Mouse (Mus musculus) hindbrain, embryonic 14.5 days (tissue): ENCODE measurements around the gene 2510002D24Rik. TPM values are rescaled to one million over a fixed set of nuclear protein-coding genes. Genes with fewer than 3 reads are reported as not detected.
A peak's percentile ranks its signal among the peaks of the same experiment; 100 is the strongest.

Source experiments
- ATAC-seq: fragments of 200-750 bp; cut with Nextera tagmentation; 2 replicates; pipeline ENCODE4 v1.8.0; 2017; ENCODE audit warnings: moderate number of reproducible peaks, mild to moderate bottlenecking, moderate TSS enrichment, moderate library complexity; ENCODE audit not compliant: low FRiP score
- DNase-seq: peaks from one replicate; pipeline ENCODE4 v3.0.0-alpha.2; 2015; ENCODE audit warnings: low spot score
- H3K27ac ChIP-seq: fragments of 300-500 bp; sonication (generic); 2 replicates; pipeline ENCODE4 v1.5.1; 2014; ENCODE audit warnings: mild to moderate bottlenecking, moderate library complexity
- H3K27me3 ChIP-seq: fragments of 300-500 bp; sonication (generic); 2 replicates; pipeline ENCODE4 v1.6.1; 2014; ENCODE audit warnings: mild to moderate bottlenecking, low read length, mixed read lengths; ENCODE audit not compliant: control insufficient read depth, insufficient read depth
- H3K36me3 ChIP-seq: fragments of 300-500 bp; sonication (generic); replicated peaks from 2 replicates; pipeline ENCODE4 v1.6.1; 2014; ENCODE audit not compliant: control insufficient read depth, insufficient read depth
- H3K4me1 ChIP-seq: fragments of 300-500 bp; sonication (generic); replicated peaks from 2 replicates; pipeline ENCODE4 v1.6.1; 2014; ENCODE audit warnings: antibody characterized with exemption, low read length, mixed read lengths; ENCODE audit not compliant: control insufficient read depth, insufficient read depth
- H3K4me2 ChIP-seq: fragments of 300-500 bp; sonication (generic); replicated peaks from 2 replicates; pipeline ENCODE4 v1.6.1; 2014; ENCODE audit warnings: mild to moderate bottlenecking, moderate library complexity
- H3K4me3 ChIP-seq: fragments of 300-500 bp; sonication (generic); replicated peaks from 2 replicates; pipeline ENCODE4 v1.5.1; 2014; ENCODE audit warnings: mild to moderate bottlenecking, low read length
- H3K9ac ChIP-seq: fragments of 300-500 bp; sonication (generic); 2 replicates; pipeline ENCODE4 v1.6.1; 2014
- H3K9me3 ChIP-seq: fragments of 300-500 bp; sonication (generic); 2 replicates; pipeline ENCODE4 v1.6.1; 2016; ENCODE audit warnings: low read length; ENCODE audit not compliant: control insufficient read depth
- WGBS: fragments of 180-500 bp; shearing (Covaris S2); extraction: QIAGEN DNeasy Blood & Tissue Kit; methylation state at CpG from one replicate; pipeline ENCODE4 v1.1.7; 2014; 5-methylcytosine and 5-hydroxymethylcytosine counted together
- polyA plus RNA-seq: library from polyadenylated mRNA; unstranded; fragments of >200 nt; fragmentation: Nextera tagmentation; extraction: Ambion mirVana; gene quantifications from 2 replicates; pipeline ENCODE4 v1.2.1, GENCODE M21; 2014

Gene 2510002D24Rik
- polyA plus RNA-seq, 1 experiment from 2014 or later: 31.7 TPM

DNA sequence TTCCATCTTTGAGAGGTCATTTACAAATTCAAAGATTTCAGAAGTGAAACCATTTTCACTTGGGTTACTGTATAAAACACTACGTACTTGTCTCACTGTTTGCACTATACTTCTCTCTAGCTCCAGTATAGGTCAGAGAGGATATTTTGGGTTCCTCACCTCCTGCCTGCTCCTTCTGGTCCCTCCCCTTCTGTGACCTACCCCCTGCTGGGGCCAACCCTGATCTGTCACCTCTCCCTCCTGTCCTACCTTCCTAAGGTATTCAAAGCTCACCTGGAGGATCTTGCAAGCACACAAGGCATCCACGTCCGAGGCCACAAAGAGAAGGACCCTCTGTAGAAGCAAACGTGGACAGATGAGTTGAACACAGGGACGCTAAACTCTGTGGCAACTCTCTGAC, 25.3 kb upstream of the 2510002D24Rik start:
- whole genome bisulfite sequencing: 8% methylated on average over 5 of the region's 5 CpGs
- no peaks in the 10 kb centered on the region for H3K27me3 ChIP-seq
- H3K4me3 ChIP-seq: peak overlapping the region; percentile 56
- H3K4me1 ChIP-seq: peaks cover 10% of the 10 kb centered on the region
- H3K9me3 ChIP-seq: no peaks in the 10 kb centered on the region
- DNase-seq: no peak
- H3K9ac ChIP-seq: peak overlapping the region; percentile 43
- H3K4me2 ChIP-seq: peak overlapping the region; percentile 69
- ATAC-seq: no peak
- H3K27ac ChIP-seq: no peak overlapping the region
- H3K36me3 ChIP-seq: peaks cover 19% of the 10 kb centered on the region

DNA sequence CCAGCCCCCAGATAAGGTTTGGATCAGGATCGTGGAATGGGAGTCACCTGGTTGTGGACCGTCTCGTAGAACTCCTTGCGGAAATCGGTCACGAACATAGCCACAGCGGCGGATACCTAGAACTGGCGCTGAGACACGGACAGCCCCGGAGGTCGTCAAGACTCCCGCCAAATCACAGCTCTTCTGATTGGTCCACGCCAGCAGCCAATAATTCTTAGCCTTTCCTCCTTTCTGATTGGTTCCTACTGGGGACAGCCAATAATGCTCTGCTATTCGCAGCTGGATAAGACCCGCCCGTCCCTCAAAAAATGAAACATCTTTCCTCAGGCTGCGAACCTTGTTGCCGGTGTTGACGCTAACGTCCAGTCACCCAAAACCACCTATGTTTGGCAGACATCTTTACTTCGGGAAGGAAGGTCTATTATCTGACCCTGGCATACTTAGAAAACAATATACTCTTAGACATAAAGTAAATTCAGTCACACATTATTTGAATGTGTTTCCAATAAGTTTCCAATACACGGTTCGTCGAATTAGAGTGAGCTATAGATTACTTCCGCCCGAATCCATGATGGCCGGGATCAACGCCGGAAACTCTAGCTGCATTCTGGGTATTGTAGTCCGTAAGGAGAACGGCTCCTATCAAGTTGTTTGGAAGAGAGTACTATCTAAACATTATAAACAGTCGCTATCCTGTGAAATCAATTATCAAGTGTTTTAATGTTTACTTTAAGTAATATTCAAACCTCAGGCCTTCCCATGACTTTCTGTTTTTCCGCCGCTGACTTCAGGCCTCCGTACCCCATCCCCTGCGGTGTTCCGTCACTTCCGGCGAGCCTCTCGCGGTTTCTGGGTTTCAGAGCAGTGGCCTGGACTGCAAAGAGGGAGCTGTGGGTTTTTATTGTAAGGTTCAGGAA, 24.7 kb upstream of the 2510002D24Rik start, which contains the start of the genes Ufd1 and Cdc45:
Gene Ufd1 (plus strand): TSS at position 312 of the 917 bp plus-strand sequence.
Gene Cdc45 (minus strand): TSS at position 520 of the 917 bp plus-strand sequence.
- peak; percentile 96 for ATAC-seq
- Histone ChIP-seq H3K9me3 (no peaks in the 10 kb centered on the region), H3K27me3 (no peaks in the 10 kb centered on the region), H3K36me3 (peaks cover 25% of the 10 kb centered on the region), H3K4me1 (peaks cover 10% of the 10 kb centered on the region), H3K9ac (peak within 1 kb of the TSS; percentile 66), H3K4me3 (peak within 1 kb of the TSS; percentile 56), H3K4me2 (peak within 1 kb of the TSS; percentile 69), H3K27ac (peak within 1 kb of the TSS; percentile 46)
- DNase-seq: peak; percentile 91
- under 1% methylated on average over 42 of the region's 42 CpGs for WGBS

DNA sequence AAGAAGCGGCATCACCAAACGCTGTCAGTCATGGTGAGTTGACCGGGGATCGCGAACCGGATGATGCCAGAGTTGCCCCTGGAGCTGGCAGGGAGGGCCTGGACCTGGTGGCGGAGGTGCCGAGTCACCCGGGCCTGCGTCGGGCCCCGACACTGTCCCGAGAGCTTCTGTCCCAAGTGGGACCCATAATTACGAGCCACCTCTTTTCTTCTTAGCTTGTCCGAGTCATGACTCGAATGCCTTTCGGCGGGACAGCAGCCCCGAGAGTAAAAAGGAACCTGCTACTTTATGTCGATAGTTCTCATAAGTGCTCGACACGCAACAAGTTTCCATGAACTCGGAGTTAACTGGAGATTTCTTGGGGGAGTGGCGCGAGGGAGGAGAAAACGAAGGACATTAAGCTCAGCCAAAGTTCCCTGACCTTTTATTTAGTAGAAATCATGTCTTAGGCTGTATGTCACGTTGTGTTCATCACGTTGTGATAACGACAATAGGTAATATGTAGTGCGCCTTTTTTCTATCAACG, 23.9 kb upstream of the 2510002D24Rik start:
- peak; percentile 69 for ATAC-seq
- Histone ChIP-seq H3K4me2 (peak overlapping the region; percentile 69), H3K9ac (peak overlapping the region; percentile 66), H3K36me3 (peaks cover 28% of the 10 kb centered on the region), H3K27me3 (no peaks in the 10 kb centered on the region), H3K4me3 (peak overlapping the region; percentile 56), H3K27ac (peak overlapping the region; percentile 46), H3K4me1 (peaks cover 10% of the 10 kb centered on the region), H3K9me3 (no peaks in the 10 kb centered on the region)
- peak; percentile 33 for DNase-seq
- 2% methylated on average over 31 of the region's 31 CpGs for WGBS

DNA sequence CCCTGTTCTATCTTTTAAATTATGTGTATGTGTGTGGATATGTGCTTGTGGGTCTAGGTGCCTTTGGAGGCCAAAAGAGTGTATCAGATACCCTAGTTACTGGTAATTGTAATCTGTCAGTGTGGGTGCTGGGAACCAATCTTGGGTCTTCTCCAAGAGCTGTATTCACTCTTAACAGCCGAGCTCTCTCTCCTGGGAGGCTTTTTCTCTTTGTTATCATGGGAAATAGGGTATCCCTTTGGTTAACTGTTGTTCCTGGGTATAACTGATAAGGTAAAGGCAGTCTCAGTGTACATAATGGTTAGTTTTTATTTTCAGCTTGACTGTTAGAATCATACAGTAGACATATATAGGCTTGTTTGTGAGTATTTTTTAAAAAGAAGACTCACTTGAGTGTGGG, 14.0 kb upstream of the 2510002D24Rik start:
- H3K36me3 ChIP-seq: peaks cover 97% of the 10 kb centered on the region
- 92% methylated on average over 1 of the region's 1 CpGs for WGBS
- H3K9me3 ChIP-seq: no peaks in the 10 kb centered on the region
- ATAC-seq: no peak
- no peak overlapping the region for H3K4me3 ChIP-seq
- no peak overlapping the region for H3K27ac ChIP-seq
- DNase-seq: no peak
- H3K4me2 ChIP-seq: no peak overlapping the region
- no peak overlapping the region for H3K9ac ChIP-seq
- H3K27me3 ChIP-seq: no peaks in the 10 kb centered on the region
- no peaks in the 10 kb centered on the region for H3K4me1 ChIP-seq

DNA sequence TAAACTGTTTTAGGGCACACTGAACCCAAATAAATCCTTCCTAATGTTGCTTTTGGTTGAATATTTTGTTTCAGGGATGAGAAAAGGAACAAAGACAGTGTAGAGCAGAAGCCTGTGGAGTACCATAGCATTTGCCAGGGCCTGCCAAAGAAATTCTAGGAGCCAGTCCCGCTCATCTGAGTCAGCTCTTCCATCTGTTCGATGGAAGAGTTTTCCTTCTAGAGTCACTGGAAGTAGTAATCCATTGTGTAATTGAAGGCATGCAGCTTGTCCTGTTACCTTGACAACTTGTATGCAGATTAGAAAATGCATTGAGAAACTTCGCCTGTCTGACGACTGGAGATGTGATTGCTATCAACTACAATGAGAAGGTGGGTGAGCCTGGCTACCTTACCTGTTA, 13.5 kb upstream of the 2510002D24Rik start:
- Histone ChIP-seq H3K4me1 (no peaks in the 10 kb centered on the region), H3K27me3 (no peaks in the 10 kb centered on the region), H3K9ac (no peak overlapping the region), H3K9me3 (no peaks in the 10 kb centered on the region), H3K27ac (no peak overlapping the region), H3K4me2 (no peak overlapping the region), H3K4me3 (no peak overlapping the region), H3K36me3 (peaks cover 97% of the 10 kb centered on the region)
- DNase-seq (no peak), ATAC-seq (no peak)
- WGBS: 58% methylated on average over 4 of the region's 4 CpGs

DNA sequence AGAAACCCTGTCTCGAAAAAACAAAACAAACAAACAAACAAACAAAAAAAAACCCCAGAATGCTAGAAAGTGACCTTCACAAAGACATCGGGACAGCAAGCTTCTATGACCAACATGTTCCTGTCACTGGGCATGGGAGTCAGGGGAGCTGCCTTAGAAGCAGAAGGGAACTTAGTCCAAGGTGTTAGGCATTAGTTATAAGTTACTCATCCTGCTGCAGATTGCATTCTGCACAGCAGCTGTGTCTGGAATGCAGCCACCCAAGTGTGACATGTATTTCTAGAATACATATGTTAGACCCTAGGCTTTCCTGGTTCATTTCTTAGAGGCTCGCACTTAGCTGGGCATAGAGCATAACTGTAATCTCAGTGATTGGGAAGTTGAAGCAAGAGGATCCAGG, 7.7 kb upstream of the 2510002D24Rik start:
- Histone ChIP-seq H3K9me3 (no peaks in the 10 kb centered on the region), H3K36me3 (peaks cover 99% of the 10 kb centered on the region), H3K27ac (no peak overlapping the region), H3K4me1 (no peaks in the 10 kb centered on the region), H3K9ac (no peak overlapping the region), H3K4me2 (no peak overlapping the region), H3K27me3 (no peaks in the 10 kb centered on the region), H3K4me3 (no peak overlapping the region)
- WGBS: 99% methylated on average over 3 of the region's 3 CpGs
- ATAC-seq: no peak
- DNase-seq: no peak

DNA sequence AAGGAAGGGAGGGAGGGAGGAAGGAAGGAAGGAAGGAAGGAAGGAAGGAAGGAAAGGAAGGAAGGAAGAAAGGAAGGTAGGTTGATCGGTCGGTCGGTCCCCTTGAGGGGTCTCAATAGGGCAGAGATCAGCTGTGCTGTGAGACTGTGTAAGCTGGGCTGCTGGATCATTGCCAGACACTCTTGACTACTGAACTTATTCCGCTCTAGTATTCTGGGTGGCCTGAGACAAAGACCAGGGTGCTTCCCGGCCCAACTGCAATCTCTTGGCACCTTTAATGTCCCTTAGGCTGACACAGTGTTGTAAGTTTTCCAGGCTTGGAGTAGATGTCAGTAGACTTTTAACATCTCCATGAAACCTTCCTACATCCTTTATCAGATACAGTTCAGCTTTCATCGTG, 7.3 kb upstream of the 2510002D24Rik start:
- peaks cover 99% of the 10 kb centered on the region for H3K36me3 ChIP-seq
- no peak for DNase-seq

DNA sequence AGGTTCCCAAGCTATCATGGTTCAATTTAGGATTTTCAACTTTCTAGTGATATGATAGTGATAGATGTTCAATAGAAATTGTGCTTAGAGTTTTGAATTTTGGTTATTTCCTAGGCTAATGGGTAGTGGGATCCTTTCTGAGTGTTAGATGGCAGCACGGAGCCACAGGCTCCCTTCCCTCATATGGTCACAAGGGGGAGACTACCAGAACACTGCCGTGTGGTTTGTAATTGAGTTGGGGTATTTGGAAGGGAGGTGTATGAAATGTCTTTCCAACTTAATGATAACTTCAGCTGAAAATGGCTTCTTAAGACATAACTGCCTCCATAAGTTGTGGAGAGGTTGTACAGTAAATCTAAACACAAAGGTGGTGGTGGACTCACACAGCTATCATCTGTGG, 2.9 kb upstream of the 2510002D24Rik start:
- DNase-seq (no peak), ATAC-seq (no peak)
- no peaks in the 10 kb centered on the region for H3K9me3 ChIP-seq
- H3K4me1 ChIP-seq: peaks cover 5% of the 10 kb centered on the region
- H3K27me3 ChIP-seq: no peaks in the 10 kb centered on the region
- H3K4me2 ChIP-seq: no peak overlapping the region
- H3K27ac ChIP-seq: no peak overlapping the region
- no peak overlapping the region for H3K4me3 ChIP-seq
- peaks cover 65% of the 10 kb centered on the region for H3K36me3 ChIP-seq
- H3K9ac ChIP-seq: no peak overlapping the region
- 77% methylated on average over 2 of the region's 2 CpGs for WGBS

More for the DNA sequence above, 7.3 kb upstream of the 2510002D24Rik start:
- no peak for ATAC-seq
- no peaks in the 10 kb centered on the region for H3K9me3 ChIP-seq
- no peak overlapping the region for H3K4me3 ChIP-seq
- 94% methylated on average over 6 of the region's 6 CpGs for WGBS
- H3K4me2 ChIP-seq: no peak overlapping the region
- no peak overlapping the region for H3K9ac ChIP-seq
- H3K27me3 ChIP-seq: no peaks in the 10 kb centered on the region
- no peak overlapping the region for H3K27ac ChIP-seq
- no peaks in the 10 kb centered on the region for H3K4me1 ChIP-seq

DNA sequence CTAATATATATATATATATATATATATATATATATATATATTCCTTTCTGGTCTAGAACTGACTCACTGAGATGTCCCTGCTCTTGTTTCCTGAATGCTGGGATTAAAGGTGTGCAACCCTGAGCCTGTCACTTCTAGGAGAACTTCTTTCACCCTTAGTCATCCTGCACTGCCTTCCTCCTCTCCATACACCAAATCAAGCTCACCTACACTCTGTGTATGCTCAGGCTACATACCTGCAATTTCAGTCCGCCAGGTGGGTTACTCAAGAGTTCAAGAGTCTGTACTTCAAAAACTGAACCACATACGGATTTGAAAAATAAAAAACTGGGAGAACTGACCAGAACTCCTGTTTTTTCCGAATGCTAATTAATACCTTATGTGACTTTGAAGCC, 308 bp upstream of the 2510002D24Rik start:
- H3K9me3 ChIP-seq: no peaks in the 10 kb centered on the region
- DNase-seq (no peak), ATAC-seq (peak; percentile 43)
- peak overlapping the region; percentile 89; the same call in 1 of the 2 replicates for H3K9ac ChIP-seq
- H3K36me3 ChIP-seq: peaks cover 49% of the 10 kb centered on the region
- 25% methylated on average over 3 of the region's 3 CpGs for WGBS
- peak overlapping the region; percentile 59 for H3K4me2 ChIP-seq
- peak overlapping the region; percentile 82 for H3K4me3 ChIP-seq
- H3K27me3 ChIP-seq: no peaks in the 10 kb centered on the region
- H3K27ac ChIP-seq: no peak overlapping the region
- H3K4me1 ChIP-seq: peaks cover 5% of the 10 kb centered on the region
